Mouse (Mus musculus) intestine, postnatal 0 days (tissue): ENCODE measurements at regions not wholly inside any gene's neighbourhood (a gene's known extent, or its start where the extent isn't known, plus 50 kb on each side); places are given as distances from the start of the nearest gene placed in this dataset.

Experiments used
- ATAC-seq: fragments of 200-750 bp; cut with Nextera tagmentation; 2 replicates; pipeline ENCODE4 v1.8.0; 2017; ENCODE audit warnings: mild to moderate bottlenecking, moderate TSS enrichment, moderate library complexity
- H3K27ac ChIP-seq: fragments of 300-500 bp; sonication (generic); 2 replicates; pipeline ENCODE4 v1.5.1; 2014; ENCODE audit warnings: mild to moderate bottlenecking, low read depth, low read length, moderate library complexity
- H3K27me3 ChIP-seq: fragments of 300-500 bp; sonication (generic); replicated peaks from 2 replicates; pipeline ENCODE4 v1.6.1; 2014; ENCODE audit warnings: low read length, mixed read lengths; ENCODE audit not compliant: control insufficient read depth, insufficient read depth
- H3K36me3 ChIP-seq: fragments of 300-500 bp; sonication (generic); 2 replicates; pipeline ENCODE4 v1.6.1; 2014; ENCODE audit warnings: mild to moderate bottlenecking, moderate library complexity; ENCODE audit not compliant: control insufficient read depth, insufficient read depth
- H3K4me1 ChIP-seq: fragments of 300-500 bp; sonication (generic); replicated peaks from 2 replicates; pipeline ENCODE4 v1.6.1; 2014; ENCODE audit warnings: antibody characterized with exemption, low read length, mixed read lengths; ENCODE audit not compliant: control insufficient read depth, insufficient read depth
- H3K4me2 ChIP-seq: fragments of 300-500 bp; sonication (generic); replicated peaks from 2 replicates; pipeline ENCODE4 v1.6.1; 2014; ENCODE audit warnings: low read depth, mild to moderate bottlenecking, moderate library complexity
- H3K4me3 ChIP-seq: fragments of 300-500 bp; sonication (generic); 2 replicates; pipeline ENCODE4 v1.5.1; 2014; ENCODE audit warnings: low read depth, low read length
- H3K9ac ChIP-seq: fragments of 300-500 bp; sonication (generic); 2 replicates; pipeline ENCODE4 v1.6.1; 2014; ENCODE audit warnings: mild to moderate bottlenecking, low read depth, low read length
- H3K9me3 ChIP-seq: fragments of 300-500 bp; sonication (generic); 2 replicates; pipeline ENCODE4 v1.6.1; 2016; ENCODE audit warnings: mixed run types; ENCODE audit not compliant: control insufficient read depth
- CTCF ChIP-seq: sonication (generic); IDR thresholded peaks from 2 replicates; pipeline ENCODE4 v1.5.1; 2016; ENCODE audit warnings: low read depth, mild to moderate bottlenecking, control low read depth, antibody characterized with exemption, moderate library complexity
- WGBS: fragments of 180-500 bp; shearing (Covaris S2); extraction: QIAGEN DNeasy Blood & Tissue Kit; methylation state at CpG from one replicate; pipeline ENCODE4 v1.1.7; 2014; 5-methylcytosine and 5-hydroxymethylcytosine counted together

GRCm38 (mm10) chr13:20039590-20039989 is 50.8 kb upstream of the Elmo1 start:
- no peak for ATAC-seq
- TF ChIP-seq CTCF, result no peak
- Histone ChIP-seq H3K9ac (no peak overlapping the region), H3K36me3 (no peaks in the 10 kb centered on the region), H3K9me3 (no peaks in the 10 kb centered on the region), H3K4me3 (no peak overlapping the region), H3K27me3 (no peaks in the 10 kb centered on the region), H3K4me1 (no peaks in the 10 kb centered on the region), H3K4me2 (no peak overlapping the region), H3K27ac (no peak overlapping the region)
- WGBS, result 90% methylated on average over 7 of the region's 7 CpGs

GRCm38 (mm10) chr13:20038463-20038862 is 51.9 kb upstream of the Elmo1 start:
- H3K36me3 ChIP-seq, result no peaks in the 10 kb centered on the region
- H3K27ac ChIP-seq, result no peak overlapping the region
- no peak overlapping the region for H3K9ac ChIP-seq
- TF ChIP-seq CTCF, result peak; percentile 72
- ATAC-seq, result no peak
- no peak overlapping the region for H3K4me3 ChIP-seq
- no peak overlapping the region for H3K4me2 ChIP-seq
- no peaks in the 10 kb centered on the region for H3K9me3 ChIP-seq
- H3K27me3 ChIP-seq, result no peaks in the 10 kb centered on the region
- WGBS, result 39% methylated on average over 11 of the region's 11 CpGs
- no peaks in the 10 kb centered on the region for H3K4me1 ChIP-seq

GRCm38 (mm10) chr13:20037436-20037835 is 53.0 kb upstream of the Elmo1 start:
- ATAC-seq, result no peak
- Histone ChIP-seq H3K4me1 (no peaks in the 10 kb centered on the region), H3K9ac (no peak overlapping the region), H3K36me3 (no peaks in the 10 kb centered on the region), H3K4me2 (no peak overlapping the region), H3K27ac (no peak overlapping the region), H3K27me3 (no peaks in the 10 kb centered on the region), H3K4me3 (no peak overlapping the region), H3K9me3 (no peaks in the 10 kb centered on the region)
- no peak for TF ChIP-seq CTCF
- 89% methylated on average over 7 of the region's 7 CpGs for WGBS

GRCm38 (mm10) chr13:20033937-20034735 is 56.3 kb upstream of the Elmo1 start:
- Histone ChIP-seq H3K4me1 (no peaks in the 10 kb centered on the region), H3K9me3 (no peaks in the 10 kb centered on the region), H3K27ac (no peak overlapping the region), H3K27me3 (no peaks in the 10 kb centered on the region), H3K4me3 (no peak overlapping the region), H3K9ac (no peak overlapping the region), H3K4me2 (no peak overlapping the region), H3K36me3 (no peaks in the 10 kb centered on the region)
- 67% methylated on average over 11 of the region's 11 CpGs for WGBS
- no peak for TF ChIP-seq CTCF
- no peak for ATAC-seq

- Histone ChIP-seq H3K36me3 (no peaks in the 10 kb centered on the region), H3K4me3 (no peak overlapping the region), H3K9ac (no peak overlapping the region), H3K9me3 (no peaks in the 10 kb centered on the region), H3K4me2 (no peak overlapping the region), H3K27ac (no peak overlapping the region), H3K4me1 (no peaks in the 10 kb centered on the region), H3K27me3 (no peaks in the 10 kb centered on the region)
- ATAC-seq, result no peak
- no peak for TF ChIP-seq CTCF
- 79% methylated on average over 5 of the region's 5 CpGs for WGBS
Measured at GRCm38 (mm10) chr13:20031660-20032059, 58.7 kb upstream of the Elmo1 start.

GRCm38 (mm10) chr13:20031082-20031481 is 59.3 kb upstream of the Elmo1 start:
- Histone ChIP-seq H3K36me3 (no peaks in the 10 kb centered on the region), H3K4me3 (no peak overlapping the region), H3K9me3 (no peaks in the 10 kb centered on the region), H3K4me1 (no peaks in the 10 kb centered on the region), H3K4me2 (no peak overlapping the region), H3K9ac (no peak overlapping the region), H3K27me3 (no peaks in the 10 kb centered on the region), H3K27ac (no peak overlapping the region)
- TF ChIP-seq CTCF, result no peak
- no peak for ATAC-seq
- WGBS, result 48% methylated on average over 5 of the region's 5 CpGs
